Mouse (Mus musculus): ENCODE data around the gene Chst11.

GRCm38 (mm10) chr10:83149342-83150178 is 164.3 kb downstream of the Chst11 start:
- no peak for TF ChIP-seq CTCF (IDR thresholded peaks at IDR 0.05)
- no peak for TF ChIP-seq EP300 (IDR thresholded peaks at IDR 0.05)

Measured in lung, postnatal 0 days (tissue).